Mouse (Mus musculus) midbrain, embryonic 14.5 days (tissue): Measurements from ENCODE around the gene Sec61a2. TPM values are rescaled to one million over a fixed set of nuclear protein-coding genes. Genes with fewer than 3 reads are reported as not detected.

Experiments used
- ATAC-seq: fragments of 200-750 bp; cut with Nextera tagmentation; 2 replicates; pipeline ENCODE4 v1.8.0; 2017; ENCODE audit warnings: moderate number of reproducible peaks, moderate library complexity; ENCODE audit not compliant: low FRiP score, low TSS enrichment
- DNase-seq: peaks from one replicate; pipeline ENCODE4 v3.0.0-alpha.2; 2015
- H3K27ac ChIP-seq: fragments of 300-500 bp; sonication (generic); replicated peaks from 2 replicates; pipeline ENCODE4 v1.5.1; 2014; ENCODE audit warnings: mild to moderate bottlenecking, low read depth, low read length, moderate library complexity
- H3K27me3 ChIP-seq: fragments of 300-500 bp; sonication (generic); 2 replicates; pipeline ENCODE4 v1.6.1; 2014; ENCODE audit warnings: low read length, control low read depth, mixed read lengths; ENCODE audit not compliant: control insufficient read depth, insufficient read depth
- H3K36me3 ChIP-seq: fragments of 300-500 bp; sonication (generic); 2 replicates; pipeline ENCODE4 v1.6.1; 2014; ENCODE audit warnings: low read length, control low read depth; ENCODE audit not compliant: control insufficient read depth, insufficient read depth
- H3K4me1 ChIP-seq: fragments of 300-500 bp; sonication (generic); 2 replicates; pipeline ENCODE4 v1.6.1; 2014; ENCODE audit warnings: mild to moderate bottlenecking, antibody characterized with exemption, low read length, control low read depth; ENCODE audit not compliant: control insufficient read depth, insufficient read depth
- H3K4me2 ChIP-seq: fragments of 300-500 bp; sonication (generic); 2 replicates; pipeline ENCODE4 v1.6.1; 2014; ENCODE audit warnings: mild to moderate bottlenecking, low read length, moderate library complexity
- H3K4me3 ChIP-seq: fragments of 300-500 bp; sonication (generic); replicated peaks from 2 replicates; pipeline ENCODE4 v1.5.1; 2014; ENCODE audit warnings: low read depth, low read length
- H3K9ac ChIP-seq: fragments of 300-500 bp; sonication (generic); replicated peaks from 2 replicates; pipeline ENCODE4 v1.6.1; 2014; ENCODE audit warnings: mild to moderate bottlenecking, low read length, moderate library complexity
- H3K9me3 ChIP-seq: fragments of 300-500 bp; sonication (generic); 2 replicates; pipeline ENCODE4 v1.6.1; 2016; ENCODE audit warnings: low read length, control low read depth, mixed read lengths; ENCODE audit not compliant: control insufficient read depth
- WGBS: fragments of 180-500 bp; shearing (Covaris S2); extraction: QIAGEN DNeasy Blood & Tissue Kit; methylation state at CpG from one replicate; pipeline ENCODE4 v1.1.7; 2014; 5-methylcytosine and 5-hydroxymethylcytosine counted together
- polyA plus RNA-seq: library from polyadenylated mRNA; unstranded; fragments of >200 nt; fragmentation: Nextera tagmentation; extraction: Ambion mirVana; gene quantifications from 2 replicates; pipeline ENCODE4 v1.2.1, GENCODE M21; 2014

The Sec61a2 gene
- polyA plus RNA-seq, 1 experiment from 2014 or later: 102 TPM

- Histone ChIP-seq H3K27me3 (no peaks in the 10 kb centered on the region), H3K4me2 (no peak within 1 kb of the TSS), H3K27ac (no peak within 1 kb of the TSS), H3K9ac (no peak within 1 kb of the TSS), H3K9me3 (no peaks in the 10 kb centered on the region), H3K36me3 (peaks cover 67% of the 10 kb centered on the region), H3K4me3 (no peak within 1 kb of the TSS), H3K4me1 (no peaks in the 10 kb centered on the region)
- 94% methylated on average over 3 of the region's 3 CpGs for WGBS
- DNase-seq (no peak), ATAC-seq (no peak)
Observed at GRCm38 (mm10) chr2:5862834-5863233, 32.4 kb downstream of the Sec61a2 start, which contains the start of gene Gm13199. TSS of gene Gm13199 (minus strand) at chr2:5862934.

DNA sequence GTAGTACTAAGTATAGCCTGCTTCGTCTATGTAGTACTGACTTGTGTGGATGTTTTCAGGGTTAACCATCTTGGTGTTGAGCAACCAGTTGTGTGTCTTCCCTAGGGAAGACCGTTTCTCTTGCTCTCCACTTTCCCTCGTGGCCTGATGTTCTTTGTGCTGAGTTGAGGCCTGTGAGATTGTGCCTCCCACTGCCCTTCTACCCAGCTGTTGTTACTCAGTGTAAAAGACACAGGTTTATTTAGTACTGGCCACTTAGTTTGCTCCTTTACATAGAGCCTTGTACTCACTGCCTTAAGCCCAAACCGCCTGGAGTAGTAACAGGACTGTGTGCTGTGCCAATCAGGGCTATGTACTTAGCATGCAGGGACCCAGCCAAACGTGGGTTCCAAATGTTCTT lies 43.4 kb downstream of the Sec61a2 start:
- Histone ChIP-seq H3K4me2 (no peak overlapping the region), H3K4me3 (no peak overlapping the region), H3K27ac (no peak overlapping the region), H3K9me3 (no peaks in the 10 kb centered on the region), H3K36me3 (peaks cover 13% of the 10 kb centered on the region), H3K4me1 (no peaks in the 10 kb centered on the region), H3K27me3 (no peaks in the 10 kb centered on the region), H3K9ac (no peak overlapping the region)
- DNase-seq (no peak), ATAC-seq (no peak)
- 89% methylated on average over 5 of the region's 5 CpGs for WGBS

DNA sequence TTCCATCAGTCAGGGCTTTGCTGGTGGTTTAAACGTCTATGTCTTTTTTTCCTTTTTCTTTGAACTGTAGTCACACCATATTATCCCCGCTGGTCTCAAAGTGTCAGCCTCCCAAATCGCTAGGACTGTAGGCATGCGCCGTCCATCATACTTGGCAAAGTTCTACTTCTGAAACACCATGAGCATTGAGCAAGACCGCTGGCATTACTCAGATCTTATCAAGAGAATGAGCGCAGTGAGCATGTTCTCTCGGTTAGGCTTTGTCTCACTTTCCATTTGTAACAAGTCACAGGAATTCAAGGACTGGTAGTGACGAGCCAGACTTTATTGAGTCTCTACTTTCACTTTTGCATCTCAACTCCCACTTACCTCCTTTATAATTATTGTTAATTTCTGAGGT lies 44.1 kb downstream of the Sec61a2 start:
- Histone ChIP-seq H3K27me3 (no peaks in the 10 kb centered on the region), H3K36me3 (peaks cover 12% of the 10 kb centered on the region), H3K4me2 (no peak overlapping the region), H3K9ac (no peak overlapping the region), H3K9me3 (no peaks in the 10 kb centered on the region), H3K27ac (no peak overlapping the region), H3K4me1 (0 out of 2 replicates have a peak, but pooled peaks cover under 1% of the 10 kb centered on the region), H3K4me3 (no peak overlapping the region)
- no peak for ATAC-seq
- no peak for DNase-seq
- WGBS: 92% methylated on average over 9 of the region's 9 CpGs

GRCm38 (mm10) chr2:5845826-5846225 lies 49.4 kb downstream of the Sec61a2 start:
- Histone ChIP-seq H3K27ac (no peak overlapping the region), H3K9me3 (no peaks in the 10 kb centered on the region), H3K27me3 (no peaks in the 10 kb centered on the region), H3K4me1 (0 out of 2 replicates have a peak, but pooled peaks cover 7% of the 10 kb centered on the region), H3K4me3 (peak overlapping the region; percentile 77), H3K4me2 (peak overlapping the region; percentile 64), H3K36me3 (peaks cover 16% of the 10 kb centered on the region), H3K9ac (peak overlapping the region; percentile 74)
- DNase-seq (peak; percentile 4), ATAC-seq (no peak)
- 36% methylated on average over 4 of the region's 4 CpGs for WGBS

DNA sequence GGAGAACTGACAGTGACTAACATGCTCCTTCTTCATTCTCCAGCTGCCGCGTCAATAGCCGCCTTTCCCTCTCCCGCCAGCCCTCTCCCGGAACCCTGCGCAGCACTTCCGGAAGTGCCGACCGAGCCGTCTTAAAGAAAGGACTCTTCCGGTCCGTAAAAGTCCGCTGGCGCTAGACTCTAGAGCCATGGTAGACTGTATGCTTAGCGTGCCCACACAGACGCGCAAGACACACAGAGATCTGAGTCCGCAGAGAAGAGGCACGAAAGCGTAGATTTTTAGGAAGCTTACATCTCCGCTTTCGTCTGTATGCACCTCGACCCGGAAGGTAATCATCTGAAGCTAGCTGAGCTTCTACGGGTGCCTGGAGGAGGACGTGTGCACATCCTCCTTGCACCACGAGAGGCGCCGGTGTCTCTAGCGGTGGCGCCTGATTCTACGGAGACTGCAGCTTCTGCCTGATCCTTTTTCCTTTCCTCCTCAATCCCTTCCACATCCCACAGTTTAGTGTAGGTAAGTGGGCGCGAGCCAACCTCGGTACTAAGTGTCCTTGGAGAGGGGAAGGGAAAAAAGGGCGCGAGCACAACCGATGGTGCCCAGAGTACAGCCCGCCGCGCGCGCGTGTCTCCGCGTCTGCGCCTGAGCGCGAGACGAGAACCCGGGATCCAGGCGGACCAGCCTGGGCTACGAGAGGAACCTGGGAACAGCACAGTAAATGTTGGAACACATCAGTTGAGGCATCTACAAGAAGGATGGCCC lies 50.2 kb downstream of the Sec61a2 start, which contains the start of the genes Nudt5 and Cdc123:
Nudt5 (plus strand) TSS at position 147 of the 759 bp plus-strand sequence.
Cdc123 (minus strand) TSS at position 292 of the 759 bp plus-strand sequence.
- peak within 1 kb of the TSS; percentile 89 for H3K27ac ChIP-seq
- peak; percentile 96 for ATAC-seq

DNA sequence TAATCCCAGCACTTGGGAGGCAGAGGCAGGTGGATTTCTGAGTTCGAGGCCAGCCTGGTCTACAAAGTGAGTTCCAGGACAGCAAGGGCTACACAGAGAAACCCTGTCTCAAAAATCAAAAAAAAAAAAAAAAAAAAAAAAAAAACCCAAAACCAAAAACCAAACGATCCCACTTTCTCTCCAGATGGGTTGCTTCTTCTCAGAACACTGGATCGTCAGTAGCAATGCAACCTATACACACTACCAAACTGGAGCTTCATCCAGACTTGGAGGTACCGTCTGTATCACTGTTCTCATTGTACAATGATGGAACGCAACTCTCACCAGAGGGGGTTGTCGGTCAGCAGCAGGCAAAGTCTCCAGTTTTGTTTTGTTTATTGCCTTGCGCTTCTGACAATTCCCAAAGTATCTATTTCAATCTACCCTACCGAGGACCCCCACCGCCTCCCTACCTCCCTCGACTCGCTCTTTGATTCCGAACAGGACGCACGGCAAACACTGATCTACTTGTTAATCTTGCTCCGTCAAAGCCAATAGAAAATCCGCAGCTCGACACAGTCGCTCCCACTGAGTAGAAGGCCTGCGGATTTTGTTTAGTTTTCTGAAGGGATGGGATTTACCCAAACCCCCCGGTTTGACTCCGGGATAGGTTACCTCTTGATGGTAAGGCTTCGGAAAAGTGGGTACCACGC lies 50.9 kb downstream of the Sec61a2 start:
- ATAC-seq: no peak; the same call in 1 of the 2 replicates
- peak overlapping the region; percentile 77 for H3K4me3 ChIP-seq
- 0 out of 2 replicates have a peak, but pooled peaks cover 7% of the 10 kb centered on the region for H3K4me1 ChIP-seq
- H3K36me3 ChIP-seq: peaks cover 28% of the 10 kb centered on the region
- peak overlapping the region; percentile 89 for H3K27ac ChIP-seq
- DNase-seq: no peak
- no peaks in the 10 kb centered on the region for H3K27me3 ChIP-seq
- H3K9me3 ChIP-seq: no peaks in the 10 kb centered on the region
- H3K9ac ChIP-seq: peak overlapping the region; percentile 74
- WGBS: 4% methylated on average over 23 of the region's 23 CpGs
- peak overlapping the region; percentile 72 for H3K4me2 ChIP-seq

More for the DNA sequence above, 50.2 kb downstream of the Sec61a2 start, which contains the start of the genes Nudt5 and Cdc123:
- H3K4me1 ChIP-seq: 0 out of 2 replicates have a peak, but pooled peaks cover 7% of the 10 kb centered on the region
- peak within 1 kb of the TSS; percentile 74 for H3K9ac ChIP-seq
- no peaks in the 10 kb centered on the region for H3K27me3 ChIP-seq
- under 1% methylated on average over 53 of the region's 53 CpGs for WGBS
- no peaks in the 10 kb centered on the region for H3K9me3 ChIP-seq
- peaks cover 21% of the 10 kb centered on the region for H3K36me3 ChIP-seq
- H3K4me2 ChIP-seq: peak within 1 kb of the TSS; percentile 72
- peak; percentile 96 for DNase-seq
- peak within 1 kb of the TSS; percentile 77 for H3K4me3 ChIP-seq

- ATAC-seq (no peak), DNase-seq (no peak)
- H3K9me3 ChIP-seq: no peaks in the 10 kb centered on the region
- H3K27me3 ChIP-seq: no peaks in the 10 kb centered on the region
- WGBS: 98% methylated on average over 11 of the region's 11 CpGs
- no peak overlapping the region for H3K27ac ChIP-seq
- H3K36me3 ChIP-seq: peaks cover 50% of the 10 kb centered on the region
- 0 out of 2 replicates have a peak, but pooled peaks cover 3% of the 10 kb centered on the region for H3K4me1 ChIP-seq
- no peak overlapping the region for H3K9ac ChIP-seq
- H3K4me3 ChIP-seq: no peak overlapping the region
- H3K4me2 ChIP-seq: no peak overlapping the region
Observed at GRCm38 (mm10) chr2:5840815-5841214, 54.4 kb downstream of the Sec61a2 start.

- 95% methylated on average over 5 of the region's 5 CpGs for WGBS
- H3K36me3 ChIP-seq: peaks cover 53% of the 10 kb centered on the region
- no peak for DNase-seq
- H3K4me3 ChIP-seq: no peak overlapping the region
- no peaks in the 10 kb centered on the region for H3K4me1 ChIP-seq
- no peak overlapping the region for H3K4me2 ChIP-seq
- H3K27ac ChIP-seq: no peak overlapping the region
- no peak for ATAC-seq
- no peaks in the 10 kb centered on the region for H3K27me3 ChIP-seq
- no peaks in the 10 kb centered on the region for H3K9me3 ChIP-seq
- no peak overlapping the region for H3K9ac ChIP-seq
Observed at GRCm38 (mm10) chr2:5825265-5825913, 69.8 kb downstream of the Sec61a2 start.
